Mouse (Mus musculus) midbrain, postnatal 0 days (tissue): ENCODE data around the gene Pabpn1l. TPM values are rescaled to one million over a fixed set of nuclear protein-coding genes. Genes with fewer than 3 reads are reported as not detected.

Experiments used
- ATAC-seq: fragments of 200-750 bp; cut with Nextera tagmentation; 2 replicates; pipeline ENCODE4 v1.8.0; 2017; ENCODE audit warnings: moderate number of reproducible peaks, mild to moderate bottlenecking, moderate TSS enrichment, moderate library complexity; ENCODE audit not compliant: low FRiP score
- DNase-seq: peaks from one replicate; pipeline ENCODE4 v3.0.0-alpha.2; 2015; ENCODE audit warnings: low spot score
- H3K27ac ChIP-seq: fragments of 300-500 bp; sonication (generic); 2 replicates; pipeline ENCODE4 v1.5.1; 2014; ENCODE audit warnings: low read depth, mild to moderate bottlenecking, low read length, mixed read lengths
- H3K27me3 ChIP-seq: fragments of 300-500 bp; sonication (generic); 2 replicates; pipeline ENCODE4 v1.6.1; 2014; ENCODE audit warnings: low read length, control low read depth, mixed read lengths; ENCODE audit not compliant: insufficient read depth
- H3K36me3 ChIP-seq: fragments of 300-500 bp; sonication (generic); 2 replicates; pipeline ENCODE4 v1.6.1; 2014; ENCODE audit warnings: low read length, control low read depth, mixed read lengths; ENCODE audit not compliant: insufficient read depth
- H3K4me1 ChIP-seq: fragments of 300-500 bp; sonication (generic); 2 replicates; pipeline ENCODE4 v1.6.1; 2014; ENCODE audit warnings: mild to moderate bottlenecking, control low read depth, antibody characterized with exemption, low read length, mixed read lengths; ENCODE audit not compliant: insufficient read depth
- H3K4me2 ChIP-seq: fragments of 300-500 bp; sonication (generic); 2 replicates; pipeline ENCODE4 v1.6.1; 2014; ENCODE audit warnings: low read depth, mild to moderate bottlenecking, low read length, mixed read lengths; ENCODE audit not compliant: poor library complexity, severe bottlenecking
- H3K4me3 ChIP-seq: fragments of 300-500 bp; sonication (generic); 2 replicates; pipeline ENCODE4 v1.5.1; 2014; ENCODE audit warnings: low read depth, mild to moderate bottlenecking, low read length, moderate library complexity
- H3K9ac ChIP-seq: fragments of 300-500 bp; sonication (generic); replicated peaks from 2 replicates; pipeline ENCODE4 v1.6.1; 2014; ENCODE audit warnings: mild to moderate bottlenecking, low read length, moderate library complexity, mixed read lengths; ENCODE audit not compliant: poor library complexity, severe bottlenecking
- H3K9me3 ChIP-seq: fragments of 300-500 bp; sonication (generic); 2 replicates; pipeline ENCODE4 v1.6.1; 2016; ENCODE audit warnings: low read length, control low read depth
- CTCF ChIP-seq: IDR thresholded peaks from 2 replicates; pipeline ENCODE4 v1.5.1; 2016; ENCODE audit warnings: antibody characterized with exemption, mild to moderate bottlenecking
- WGBS: fragments of 180-500 bp; shearing (Covaris S2); extraction: QIAGEN DNeasy Blood & Tissue Kit; methylation state at CpG from one replicate; pipeline ENCODE4 v1.1.7; 2014; 5-methylcytosine and 5-hydroxymethylcytosine counted together
- polyA plus RNA-seq: library from polyadenylated mRNA; unstranded; fragments of >200 nt; fragmentation: Nextera tagmentation; extraction: Ambion mirVana; gene quantifications from 2 replicates; pipeline ENCODE4 v1.2.1, GENCODE M21; 2015
- total RNA-seq: library from RNA; depleted of rRNA; stranded (reverse); fragments of >200 nt; gene quantifications from 2 replicates; pipeline ENCODE4 v1.2.3, GENCODE M21; 2014

The Pabpn1l gene
- total and polyA plus RNA-seq, 2 experiments from 2014 or later: not detected

DNA sequence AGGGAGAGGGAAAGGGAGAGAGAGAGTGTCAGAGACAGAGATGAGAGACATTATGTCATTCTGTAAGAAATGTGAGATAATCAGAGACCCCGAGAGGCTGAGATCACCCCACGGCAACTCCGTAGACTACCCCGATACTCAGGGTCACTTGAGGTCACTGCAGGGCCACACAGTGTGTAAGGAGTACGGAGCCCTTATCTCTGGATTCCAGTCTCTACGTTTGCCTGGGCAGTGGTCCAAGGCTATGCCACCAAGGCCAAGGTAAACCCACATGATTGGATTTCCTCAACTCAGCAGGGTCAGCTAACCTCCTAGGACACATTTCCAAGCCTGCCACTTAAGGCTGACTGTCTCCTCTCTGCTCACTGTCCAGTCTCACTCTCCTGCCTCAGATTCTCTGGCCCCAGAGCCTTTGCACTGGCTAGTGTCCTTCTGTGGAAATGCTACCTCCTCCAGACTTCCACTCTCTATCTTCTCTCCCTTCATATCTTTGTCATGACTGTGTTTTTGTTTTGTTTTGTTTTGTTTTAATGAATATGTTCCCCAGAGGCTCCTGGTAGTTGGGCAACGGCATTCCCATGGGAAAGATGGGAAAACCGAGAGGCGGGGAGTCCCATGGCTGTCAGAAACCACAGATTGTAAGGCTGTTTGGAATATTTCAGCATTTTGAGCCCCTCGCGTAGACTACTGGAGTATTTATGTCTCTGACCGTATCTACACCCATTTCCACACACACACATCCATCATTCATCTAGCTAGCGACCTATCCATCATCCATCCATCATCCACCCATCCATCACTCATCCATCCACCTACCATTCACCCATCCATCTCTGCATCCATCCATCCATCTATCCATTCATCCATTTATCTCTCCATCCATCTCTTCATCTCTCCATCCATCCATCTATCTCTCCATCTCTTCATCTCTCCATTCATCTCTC is 33.8 kb upstream of the Pabpn1l start:
- Histone ChIP-seq H3K4me2 (no peak overlapping the region), H3K27me3 (no peaks in the 10 kb centered on the region), H3K4me1 (no peaks in the 10 kb centered on the region), H3K9me3 (no peaks in the 10 kb centered on the region), H3K4me3 (no peak overlapping the region), H3K9ac (no peak overlapping the region), H3K36me3 (peaks cover 4% of the 10 kb centered on the region), H3K27ac (no peak overlapping the region)
- ATAC-seq (no peak), DNase-seq (no peak)
- WGBS: 81% methylated on average over 13 of the region's 13 CpGs
- no peak for TF ChIP-seq CTCF

DNA sequence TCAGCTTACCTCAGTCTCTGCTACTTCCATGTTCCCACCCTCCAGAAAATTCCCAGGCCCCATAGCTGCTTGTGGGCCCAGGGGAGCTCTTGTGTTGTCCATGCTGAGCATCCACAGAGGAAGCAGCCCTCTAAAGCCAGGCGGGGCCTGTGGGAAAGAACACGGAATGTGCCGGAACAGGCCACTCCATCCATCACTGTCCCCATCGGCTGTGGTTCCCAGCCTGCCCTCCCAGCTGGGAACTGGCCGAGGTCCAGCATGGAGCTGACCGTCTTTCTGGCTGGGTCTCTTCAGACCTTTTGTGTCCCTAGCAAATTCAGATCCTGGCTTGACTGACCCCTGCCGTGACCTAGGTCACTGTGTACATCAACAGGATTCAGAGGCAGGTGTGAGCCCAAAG is 32.2 kb upstream of the Pabpn1l start:
- H3K9me3 ChIP-seq: no peaks in the 10 kb centered on the region
- H3K27me3 ChIP-seq: no peaks in the 10 kb centered on the region
- H3K4me3 ChIP-seq: no peak overlapping the region
- 82% methylated on average over 7 of the region's 7 CpGs for WGBS
- ATAC-seq (no peak), DNase-seq (no peak)
- no peak overlapping the region for H3K4me2 ChIP-seq
- H3K4me1 ChIP-seq: no peaks in the 10 kb centered on the region
- H3K36me3 ChIP-seq: peaks cover 8% of the 10 kb centered on the region
- H3K9ac ChIP-seq: no peak overlapping the region
- TF ChIP-seq CTCF: no peak
- no peak overlapping the region for H3K27ac ChIP-seq

DNA sequence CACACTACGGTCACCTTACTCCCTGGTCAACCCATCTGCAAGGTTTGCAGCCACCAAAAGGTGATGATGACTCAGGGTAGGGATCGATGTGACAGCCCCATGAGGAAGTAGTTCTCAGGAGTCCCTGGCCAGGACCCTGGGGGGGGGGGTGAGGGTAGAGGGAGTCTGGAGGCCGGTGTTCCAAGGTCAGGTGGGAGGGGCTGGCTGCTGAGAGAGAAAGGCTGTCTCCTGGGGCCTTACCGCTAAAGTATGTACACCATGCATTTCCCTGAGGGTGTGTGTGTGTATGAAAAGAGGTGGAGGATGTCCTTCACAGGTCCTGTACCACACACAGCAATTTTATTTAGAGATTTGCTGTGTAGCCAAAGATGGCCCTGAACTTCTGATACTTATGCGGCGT is 30.1 kb upstream of the Pabpn1l start:
- WGBS: 82% methylated on average over 6 of the region's 6 CpGs
- no peak for ATAC-seq
- peaks cover 15% of the 10 kb centered on the region for H3K36me3 ChIP-seq

DNA sequence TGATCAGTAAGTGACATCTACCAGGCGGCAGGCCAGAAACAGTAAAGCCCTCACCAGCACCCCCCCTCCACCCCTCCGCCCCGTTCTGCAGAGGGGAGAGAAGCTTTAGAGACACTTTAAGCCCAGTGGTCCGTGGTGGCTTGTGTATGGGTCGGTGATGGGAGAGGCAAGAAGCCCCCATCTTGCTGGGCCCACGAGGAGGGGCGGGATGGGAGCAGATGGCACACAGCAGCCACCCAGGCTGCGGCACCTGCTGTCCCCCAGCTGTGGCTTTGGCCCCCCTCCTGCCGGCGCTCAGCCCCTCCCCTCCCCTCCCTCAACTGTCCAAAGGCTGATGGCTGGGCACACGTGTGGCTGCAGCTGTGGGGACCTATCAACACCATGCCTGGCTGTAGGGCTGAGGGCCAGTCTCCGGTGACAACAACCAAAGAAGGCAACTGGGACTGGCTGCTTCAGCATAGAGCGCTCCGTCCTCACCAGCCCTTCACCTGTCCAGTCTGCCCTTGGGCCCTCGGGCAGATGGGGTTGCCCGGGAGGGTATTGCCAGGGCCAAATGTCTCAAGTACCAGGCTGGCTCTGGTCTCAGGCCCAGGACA is 28.9 kb upstream of the Pabpn1l start:
- Histone ChIP-seq H3K9me3 (no peaks in the 10 kb centered on the region), H3K27ac (no peak overlapping the region; the same call in 1 of the 2 replicates), H3K36me3 (peaks cover 23% of the 10 kb centered on the region), H3K4me3 (no peak overlapping the region), H3K4me2 (no peak overlapping the region), H3K9ac (no peak overlapping the region), H3K4me1 (no peaks in the 10 kb centered on the region), H3K27me3 (no peaks in the 10 kb centered on the region)
- DNase-seq (peak; percentile 33), ATAC-seq (peak; percentile 49; the same call in 1 of the 2 replicates)
- TF ChIP-seq CTCF: no peak
- WGBS: 61% methylated on average over 16 of the region's 16 CpGs

More for the DNA sequence above, 30.1 kb upstream of the Pabpn1l start:
- Histone ChIP-seq H3K4me2 (no peak overlapping the region), H3K9me3 (no peaks in the 10 kb centered on the region), H3K4me3 (no peak overlapping the region), H3K27me3 (no peaks in the 10 kb centered on the region), H3K27ac (no peak overlapping the region), H3K4me1 (no peaks in the 10 kb centered on the region), H3K9ac (no peak overlapping the region)
- DNase-seq: no peak
- TF ChIP-seq CTCF: no peak

DNA sequence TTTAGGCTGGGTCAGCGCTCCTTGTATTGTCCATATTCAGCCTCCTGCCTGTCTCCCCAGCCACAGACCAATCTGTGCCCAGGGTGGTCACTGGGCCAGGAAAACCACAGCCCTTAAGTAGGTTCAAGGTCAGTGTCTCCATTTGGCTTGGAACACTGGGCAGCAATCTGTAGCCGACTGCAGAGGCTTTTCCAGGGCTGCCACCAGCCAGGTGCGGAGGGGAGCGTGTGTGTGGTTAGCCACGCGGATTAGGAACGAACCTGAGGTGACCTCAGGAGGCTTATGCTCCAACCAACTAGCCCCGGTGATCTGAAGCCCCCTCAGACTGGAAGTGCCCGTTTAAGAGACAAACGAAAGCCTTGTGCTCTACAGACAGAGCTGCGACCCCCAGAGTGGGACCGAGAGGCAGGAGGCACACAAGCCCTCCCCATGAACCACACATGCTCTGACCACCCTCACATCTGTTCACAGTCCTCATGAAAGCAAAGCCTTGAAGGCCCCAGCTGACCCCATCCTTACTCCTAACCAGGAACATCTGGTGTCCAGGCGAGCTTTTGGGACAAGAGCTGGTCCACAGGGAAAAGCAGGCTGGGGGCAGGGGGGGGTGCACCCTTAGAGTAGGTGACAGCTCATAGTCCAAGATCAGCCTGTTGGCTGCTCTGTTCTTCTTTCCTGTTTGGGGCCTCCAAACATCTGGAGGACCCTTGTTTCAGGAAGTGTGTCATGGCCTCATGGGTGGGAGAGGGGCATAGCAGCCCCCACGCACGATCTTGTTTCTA is 25.8 kb upstream of the Pabpn1l start:
- no peaks in the 10 kb centered on the region for H3K9me3 ChIP-seq
- no peak for TF ChIP-seq CTCF

More for the DNA sequence above, 25.8 kb upstream of the Pabpn1l start:
- peaks cover 36% of the 10 kb centered on the region for H3K36me3 ChIP-seq
- no peaks in the 10 kb centered on the region for H3K27me3 ChIP-seq
- H3K4me3 ChIP-seq: no peak overlapping the region
- no peak overlapping the region for H3K4me2 ChIP-seq
- H3K9ac ChIP-seq: no peak overlapping the region
- WGBS: 80% methylated on average over 15 of the region's 15 CpGs
- no peak for DNase-seq
- H3K4me1 ChIP-seq: no peaks in the 10 kb centered on the region
- ATAC-seq: no peak
- H3K27ac ChIP-seq: no peak overlapping the region
